Mouse (Mus musculus) small intestine, adult 2 months (tissue): Measurements from ENCODE around the gene Nme3.

Source experiments
- CTCF ChIP-seq: fragments of 200-500 bp; IDR thresholded peaks from 2 replicates; pipeline ENCODE4 v1.5.1; 2012; ENCODE audit warnings: low read depth, mild to moderate bottlenecking, control low read depth, inconsistent platforms, low read length, moderate library complexity, mixed read lengths; ENCODE audit not compliant: insufficient replicate concordance, insufficient read length; ENCODE audit errors: extremely low read depth
- POLR2A ChIP-seq: fragments of 200-500 bp; IDR thresholded peaks from 2 replicates; pipeline ENCODE4 v1.6.1; 2012; ENCODE audit warnings: low read depth, mild to moderate bottlenecking, control low read depth, inconsistent platforms, low read length, moderate library complexity

DNA sequence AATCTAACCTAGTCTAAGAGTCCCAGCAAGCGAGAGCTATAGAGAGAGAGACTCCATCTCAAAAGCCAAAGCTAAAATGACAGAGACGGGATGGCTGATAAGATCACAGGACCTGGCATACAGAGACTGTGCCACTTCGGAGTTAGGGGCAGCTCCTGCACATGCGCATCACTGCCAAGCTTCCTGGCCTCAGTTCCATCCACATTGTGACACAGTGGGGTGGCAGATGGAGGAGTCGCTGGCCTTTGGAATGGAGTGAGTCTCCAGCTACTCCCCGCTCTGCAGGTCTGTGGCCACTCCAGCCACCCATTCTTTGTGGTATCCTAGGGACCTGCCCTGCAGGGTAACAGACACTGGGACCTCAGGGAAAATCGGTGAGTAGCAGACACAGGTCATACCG, 30.5 kb upstream of the Nme3 start, which contains the start of gene Igfals:
- TF ChIP-seq CTCF (no peak), POLR2A (no peak)
